Mouse (Mus musculus): ENCODE results near the gene Prrx2. TPM values are rescaled to one million over a fixed set of nuclear protein-coding genes. Genes with fewer than 3 reads are reported as not detected.
A peak's percentile ranks its signal among the peaks of the same experiment; 100 is the strongest.

The Prrx2 gene
- polyA plus RNA-seq, 1 experiment: 14.7 TPM

- Histone ChIP-seq H3K4me3 (ENCODE audit: extremely low read depth, insufficient read depth, insufficient read length) (no peak overlapping the region), H3K27ac (ENCODE audit: insufficient read depth, low read length) (no peak overlapping the region), H3K36me3 (ENCODE audit: control insufficient read depth, insufficient read depth, low read length) (no peaks in the 10 kb centered on the region), H3K4me1 (ENCODE audit: control insufficient read depth, insufficient read depth, insufficient read length) (peaks cover 10% of the 10 kb centered on the region; the same call in 1 of the 2 replicates), H3K27me3 (ENCODE audit: control insufficient read depth, insufficient read depth, low read length) (no peaks in the 10 kb centered on the region)
- 13% methylated on average over 6 of the region's 6 CpGs for WGBS
- no peak for DNase-seq (ENCODE audit: low read depth in 1 of 2, low spot score in 2 of 2)
- TF ChIP-seq POLR2A (IDR thresholded peaks at IDR 0.05; ENCODE audit: low read depth, low read length): no peak
- TF ChIP-seq CTCF (IDR thresholded peaks at IDR 0.05; ENCODE audit: extremely low read depth, insufficient read depth, insufficient read length, insufficient replicate concordance): no peak
These were observed 62.5 kb downstream of the Prrx2 start for GRCm38 (mm10) chr2:30897291-30897690.

- TF ChIP-seq CTCF (IDR thresholded peaks at IDR 0.05; ENCODE audit: extremely low read depth, insufficient read depth, insufficient read length, insufficient replicate concordance) (no peak), POLR2A (IDR thresholded peaks at IDR 0.05; ENCODE audit: low read depth, low read length) (no peak)
- Histone ChIP-seq H3K36me3 (ENCODE audit: control insufficient read depth, insufficient read depth, low read length) (no peaks in the 10 kb centered on the region), H3K4me3 (ENCODE audit: extremely low read depth, insufficient read depth, insufficient read length) (no peak overlapping the region), H3K27ac (ENCODE audit: insufficient read depth, low read length) (no peak overlapping the region), H3K27me3 (ENCODE audit: control insufficient read depth, insufficient read depth, low read length) (0 out of 2 replicates have a peak, but pooled peaks cover 4% of the 10 kb centered on the region), H3K4me1 (ENCODE audit: control insufficient read depth, insufficient read depth, insufficient read length) (peaks cover 10% of the 10 kb centered on the region; the same call in 1 of the 2 replicates)
- DNase-seq (ENCODE audit: low read depth in 1 of 2, low spot score in 2 of 2): no peak
- WGBS: 89% methylated on average over 14 of the region's 14 CpGs
These were observed 64.8 kb downstream of the Prrx2 start for GRCm38 (mm10) chr2:30899397-30900069.

- H3K36me3 ChIP-seq (ENCODE audit: control insufficient read depth, insufficient read depth, low read length): no peaks in the 10 kb centered on the region
- H3K27ac ChIP-seq (ENCODE audit: insufficient read depth, low read length): no peak overlapping the region
- H3K4me3 ChIP-seq (ENCODE audit: extremely low read depth, insufficient read depth, insufficient read length): no peak overlapping the region; the same call in 1 of the 2 replicates
- 75% methylated on average over 6 of the region's 6 CpGs for WGBS
- peaks cover 10% of the 10 kb centered on the region; the same call in 1 of the 2 replicates for H3K4me1 ChIP-seq (ENCODE audit: control insufficient read depth, insufficient read depth, insufficient read length)
- DNase-seq (ENCODE audit: low read depth in 1 of 2, low spot score in 2 of 2): no peak
- H3K27me3 ChIP-seq (ENCODE audit: control insufficient read depth, insufficient read depth, low read length): 0 out of 2 replicates have a peak, but pooled peaks cover 4% of the 10 kb centered on the region
- no peak for TF ChIP-seq POLR2A (IDR thresholded peaks at IDR 0.05; ENCODE audit: low read depth, low read length)
- TF ChIP-seq CTCF (IDR thresholded peaks at IDR 0.05; ENCODE audit: extremely low read depth, insufficient read depth, insufficient read length, insufficient replicate concordance): no peak
These were observed 66.9 kb downstream of the Prrx2 start for GRCm38 (mm10) chr2:30901646-30902160.

GRCm38 (mm10) chr2:30902256-30902655 lies 67.5 kb downstream of the Prrx2 start:
- peak overlapping the region; percentile 12; the same call in 1 of the 2 replicates for H3K4me3 ChIP-seq (ENCODE audit: extremely low read depth, insufficient read depth, insufficient read length)

GRCm38 (mm10) chr2:30902726-30903722 lies 68.3 kb downstream of the Prrx2 start:
- Histone ChIP-seq H3K27ac (ENCODE audit: insufficient read depth, low read length) (no peak overlapping the region; the same call in 1 of the 2 replicates), H3K4me3 (ENCODE audit: extremely low read depth, insufficient read depth, insufficient read length) (peak overlapping the region; percentile 28; the same call in 1 of the 2 replicates), H3K4me1 (ENCODE audit: control insufficient read depth, insufficient read depth, insufficient read length) (no peaks in the 10 kb centered on the region), H3K27me3 (ENCODE audit: control insufficient read depth, insufficient read depth, low read length) (0 out of 2 replicates have a peak, but pooled peaks cover 4% of the 10 kb centered on the region), H3K36me3 (ENCODE audit: control insufficient read depth, insufficient read depth, low read length) (no peaks in the 10 kb centered on the region)
- no peak for TF ChIP-seq CTCF (IDR thresholded peaks at IDR 0.05; ENCODE audit: extremely low read depth, insufficient read depth, insufficient read length, insufficient replicate concordance)
- no peak for TF ChIP-seq POLR2A (IDR thresholded peaks at IDR 0.05; ENCODE audit: low read depth, low read length)
- 32% methylated on average over 36 of the region's 37 CpGs for WGBS
- no peak for DNase-seq (ENCODE audit: low read depth in 1 of 2, low spot score in 2 of 2)

More at GRCm38 (mm10) chr2:30902256-30902655, 67.5 kb downstream of the Prrx2 start:
- no peaks in the 10 kb centered on the region for H3K36me3 ChIP-seq (ENCODE audit: control insufficient read depth, insufficient read depth, low read length)
- H3K4me1 ChIP-seq (ENCODE audit: control insufficient read depth, insufficient read depth, insufficient read length): peaks cover 5% of the 10 kb centered on the region; the same call in 1 of the 2 replicates
- DNase-seq (ENCODE audit: low read depth in 1 of 2, low spot score in 2 of 2): no peak
- WGBS: 85% methylated on average over 8 of the region's 8 CpGs
- no peak overlapping the region for H3K27ac ChIP-seq (ENCODE audit: insufficient read depth, low read length)
- no peak for TF ChIP-seq POLR2A (IDR thresholded peaks at IDR 0.05; ENCODE audit: low read depth, low read length)
- TF ChIP-seq CTCF (IDR thresholded peaks at IDR 0.05; ENCODE audit: extremely low read depth, insufficient read depth, insufficient read length, insufficient replicate concordance): no peak
- 0 out of 2 replicates have a peak, but pooled peaks cover 4% of the 10 kb centered on the region for H3K27me3 ChIP-seq (ENCODE audit: control insufficient read depth, insufficient read depth, low read length)

- 88% methylated on average over 6 of the region's 6 CpGs for WGBS
- no peak overlapping the region for H3K4me3 ChIP-seq (ENCODE audit: extremely low read depth, insufficient read depth, insufficient read length)
- DNase-seq (ENCODE audit: low read depth in 1 of 2, low spot score in 2 of 2): no peak
- TF ChIP-seq POLR2A (IDR thresholded peaks at IDR 0.05; ENCODE audit: low read depth, low read length) (no peak), CTCF (IDR thresholded peaks at IDR 0.05; ENCODE audit: extremely low read depth, insufficient read depth, insufficient read length, insufficient replicate concordance) (no peak)
- H3K27ac ChIP-seq (ENCODE audit: insufficient read depth, low read length): no peak overlapping the region
- no peaks in the 10 kb centered on the region for H3K36me3 ChIP-seq (ENCODE audit: control insufficient read depth, insufficient read depth, low read length)
- no peaks in the 10 kb centered on the region for H3K4me1 ChIP-seq (ENCODE audit: control insufficient read depth, insufficient read depth, insufficient read length)
- 0 out of 2 replicates have a peak, but pooled peaks cover 4% of the 10 kb centered on the region for H3K27me3 ChIP-seq (ENCODE audit: control insufficient read depth, insufficient read depth, low read length)
These were observed 69.5 kb downstream of the Prrx2 start for GRCm38 (mm10) chr2:30904231-30904630.

Measured in spleen, adult 2 months (tissue).